Comparison of ENCODE assay signal across 8 mouse cellular contexts in the genomic region with DNA sequence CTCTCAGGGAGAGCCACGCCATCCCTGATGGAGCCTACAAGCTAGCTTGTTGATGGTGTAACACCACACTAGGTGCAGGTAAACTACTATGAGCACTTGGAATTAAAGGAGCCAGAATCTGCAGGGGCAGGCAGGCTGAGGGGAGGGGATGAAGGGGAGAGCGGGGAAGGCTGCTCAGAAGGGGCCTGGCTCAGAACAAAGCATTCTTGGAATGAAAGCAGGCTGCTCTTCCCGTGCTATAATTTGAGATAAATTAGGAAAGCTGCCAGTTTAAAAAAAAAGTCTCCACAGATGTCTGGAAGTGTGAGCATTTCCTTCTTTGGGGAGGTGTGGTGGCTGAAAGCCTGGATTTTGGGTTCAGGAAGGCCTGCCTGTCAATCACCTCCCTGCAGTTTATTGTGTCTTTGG. TPM values are rescaled to one million over a fixed set of nuclear protein-coding genes. Genes with fewer than 3 reads are reported as not detected.
DNase-seq lines count a peak whose midpoint lies in the region; ATAC-seq lines count a peak whose summit lies in the region.

No protein-coding gene starts in this region.

- H3K4me3 ChIP-seq in kidney, embryonic 16.5 days (ENCODE audit: low read length): no peak overlapping the region
- H3K4me3 ChIP-seq in embryonic facial prominence, embryonic 12.5 days: no peak overlapping the region
- H3K4me3 ChIP-seq in limb, embryonic 11.5 days (ENCODE audit: low read depth, low read length): no peak overlapping the region

- no peaks in the 10 kb centered on the region for H3K9me3 ChIP-seq in kidney, embryonic 16.5 days (ENCODE audit: low read length)
- H3K9me3 ChIP-seq in embryonic facial prominence, embryonic 12.5 days: no peaks in the 10 kb centered on the region
- H3K9me3 ChIP-seq in limb, embryonic 11.5 days (ENCODE audit: control insufficient read depth, low read length): no peaks in the 10 kb centered on the region

- no peaks in the 10 kb centered on the region for H3K27me3 ChIP-seq in kidney, embryonic 16.5 days (ENCODE audit: insufficient read depth, low read length)
- no peaks in the 10 kb centered on the region for H3K27me3 ChIP-seq in embryonic facial prominence, embryonic 12.5 days
- H3K27me3 ChIP-seq in limb, embryonic 11.5 days (ENCODE audit: control insufficient read depth, insufficient read depth, low read length): no peaks in the 10 kb centered on the region

- H3K36me3 ChIP-seq in kidney, embryonic 16.5 days (ENCODE audit: insufficient read depth, low read length): no peaks in the 10 kb centered on the region
- H3K36me3 ChIP-seq in embryonic facial prominence, embryonic 12.5 days: no peaks in the 10 kb centered on the region
- no peaks in the 10 kb centered on the region for H3K36me3 ChIP-seq in limb, embryonic 11.5 days (ENCODE audit: control insufficient read depth, insufficient read depth, low read length)

- ATAC-seq in kidney, embryonic 16.5 days (ENCODE audit: low FRiP score, low TSS enrichment): peak; percentile 70
- ATAC-seq in embryonic facial prominence, embryonic 12.5 days (ENCODE audit: insufficient number of reproducible peaks, insufficient read depth, low FRiP score, low TSS enrichment): peak; percentile 56; the same call in 1 of the 2 replicates
- ATAC-seq in limb, embryonic 11.5 days (ENCODE audit: insufficient number of reproducible peaks, low FRiP score, low TSS enrichment, low read depth): no peak
- ATAC-seq in erythroblast, adult 5-6 weeks (replicated peaks; ENCODE audit: low FRiP score, poor library complexity, severe bottlenecking): no peak

- WGBS in kidney, embryonic 16.5 days: 41% methylated on average over 3 of the region's 3 CpGs
- WGBS in embryonic facial prominence, embryonic 12.5 days: 26% methylated on average over 3 of the region's 3 CpGs
- WGBS in limb, embryonic 11.5 days: 19% methylated on average over 3 of the region's 3 CpGs

- H3K4me1 ChIP-seq in kidney, embryonic 16.5 days (ENCODE audit: insufficient read depth, low read length): peaks cover 15% of the 10 kb centered on the region
- H3K4me1 ChIP-seq in embryonic facial prominence, embryonic 12.5 days: peaks cover 14% of the 10 kb centered on the region
- H3K4me1 ChIP-seq in limb, embryonic 11.5 days (ENCODE audit: control insufficient read depth, insufficient read depth, low read length): 0 out of 2 replicates have a peak, but pooled peaks cover 3% of the 10 kb centered on the region

- no peak overlapping the region for H3K4me2 ChIP-seq in kidney, embryonic 16.5 days (replicated peaks; ENCODE audit: low read depth, low read length)
- no peak overlapping the region for H3K4me2 ChIP-seq in embryonic facial prominence, embryonic 12.5 days (replicated peaks)
- H3K4me2 ChIP-seq in limb, embryonic 11.5 days (ENCODE audit: low read depth, severe bottlenecking): no peak overlapping the region

- peak overlapping the region; percentile 69; the same call in 1 of the 2 replicates for H3K27ac ChIP-seq in kidney, embryonic 16.5 days (ENCODE audit: low read length)
- H3K27ac ChIP-seq in embryonic facial prominence, embryonic 12.5 days: peak overlapping the region; percentile 81
- H3K27ac ChIP-seq in limb, embryonic 11.5 days (replicated peaks; ENCODE audit: low read depth, low read length): 0 out of 2 replicates have a peak overlapping the region, but pooled peaks have one; percentile 42

- H3K9ac ChIP-seq in kidney, embryonic 16.5 days (replicated peaks; ENCODE audit: low read length): peak overlapping the region; percentile 33; the same call in 1 of the 2 replicates
- no peak overlapping the region; the same call in 1 of the 2 replicates for H3K9ac ChIP-seq in embryonic facial prominence, embryonic 12.5 days
- peak overlapping the region; percentile 37 for H3K9ac ChIP-seq in limb, embryonic 11.5 days (ENCODE audit: low read length)

- no peak for DNase-seq in kidney, adult 18-20 months
- peak; percentile 61 for DNase-seq in brain, adult 2 months (ENCODE audit: low read depth, low spot score)
- peak; percentile 32 for DNase-seq in limb, embryonic 11.5 days (ENCODE audit: low spot score)
- no peak for DNase-seq in urinary bladder, postnatal 14 days (ENCODE audit: low spot score)
- no peak for DNase-seq in urinary bladder, postnatal 25 days (ENCODE audit: low spot score)

RNA-seq across cellular contexts. Expression of a gene that starts 14.8 kb away (rescaled TPM):
- polyA plus RNA-seq in kidney, embryonic 16.5 days (2015; fragmentation: Nextera tagmentation; extraction: Ambion mirVana): 44.8 and 59.8 TPM in 2 replicates
- polyA plus RNA-seq in embryonic facial prominence, embryonic 12.5 days (2016; fragmentation: Nextera tagmentation; extraction: Ambion mirVana): 86.2 and 88.9 TPM in 2 replicates
- 84.6 and 90.7 TPM in 2 replicates for polyA plus RNA-seq in limb, embryonic 11.5 days (2014; fragmentation: Nextera tagmentation; extraction: Ambion mirVana)
- total RNA-seq in erythroblast, adult 5-6 weeks (2015; ENCODE audit: low replicate concordance): 48.7 and 51.7 TPM in 2 replicates
- total RNA-seq in erythroblast, adult 5-6 weeks (2017; ENCODE audit: low replicate concordance): 62.7 and 68.0 TPM in 2 replicates

Comparison
In these comparisons a context has a peak if more than half of its experiments do, and no peak if none do; other contexts are left out.
1. ATAC-seq: peak in kidney, embryonic 16.5 days (single experiment) and embryonic facial prominence, embryonic 12.5 days (single experiment); none in limb, embryonic 11.5 days (single experiment) and erythroblast, adult 5-6 weeks (single experiment).
2. DNase-seq: peak in brain, adult 2 months (single experiment) and limb, embryonic 11.5 days (single experiment); none in kidney, adult 18-20 months (single experiment), urinary bladder, postnatal 14 days (single experiment) and urinary bladder, postnatal 25 days (single experiment).
3. Peak in every context shown above with its lines, with median percentiles within 50 percentile points of each other: H3K27ac ChIP-seq.